Mouse (Mus musculus) Patski (cell line): Measurements from ENCODE around the gene Iqub. TPM values are rescaled to one million over a fixed set of nuclear protein-coding genes. Genes with fewer than 3 reads are reported as not detected.

Source experiments
- ATAC-seq: fragments of 100-300 bp; one replicate; pipeline ENCODE4 v1.8.0; 2021
- CTCF ChIA-PET: fragments of 350-600 bp; sonication (Branson Sonifier 250); formaldehyde crosslinking; loops from one replicate; lab custom pipeline; 2022; ENCODE audit warnings: inconsistent platforms; lab: Charles Lee
- POLR2A ChIA-PET: fragments of 350-600 bp; sonication (Branson Sonifier 250); formaldehyde crosslinking; loops from one replicate; lab custom pipeline; 2022; ENCODE audit warnings: antibody characterized with exemption, inconsistent platforms; lab: Charles Lee
- DNase-seq: peaks from one replicate; pipeline ENCODE4 v3.0.0-alpha.2; 2011; ENCODE audit warnings: low read depth, low spot score
- H3K27me3 ChIP-seq: fragments of 371-371 bp; one replicate; pipeline ENCODE4 v1.5.1; 2021
- CTCF ChIP-seq: fragments of 100-300 bp; IDR thresholded peaks from one replicate; pipeline ENCODE4 v1.5.1; 2021
- in situ Hi-C: fragments of 300-500 bp; cut with MboI; formaldehyde crosslinking; loops from 3 replicates; pipeline ENCODE4 v1.11.1; 2018; ENCODE audit warnings: low pct_unique_long_range_greater_than_20kb, mixed read lengths
- polyA plus RNA-seq: library from polyadenylated mRNA; unstranded; gene quantifications from one replicate; pipeline ENCODE4 v1.2.3, GENCODE M21; 2021

Gene Iqub
- polyA plus RNA-seq, 1 experiment from 2014 or later, result not detected

DNA sequence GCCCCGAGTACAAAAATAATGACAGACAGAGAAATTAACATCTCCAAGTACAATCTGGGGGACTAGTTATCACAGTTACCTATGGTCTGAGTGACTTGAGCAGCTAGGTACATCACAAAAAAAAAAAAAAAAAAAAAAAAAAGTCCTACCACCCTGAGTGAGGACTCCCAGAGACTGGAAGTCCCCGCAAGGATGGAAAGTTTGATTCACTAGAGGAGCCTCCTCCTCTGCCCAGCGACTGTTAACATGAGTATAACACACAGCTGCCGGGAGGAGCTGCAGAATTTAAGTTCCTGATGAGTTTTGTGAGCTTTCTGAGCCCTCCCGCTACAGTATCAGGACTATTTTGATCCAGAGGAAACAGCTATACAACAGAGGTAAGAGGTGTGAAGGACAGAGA is 28.3 kb downstream of the Iqub start:
- ATAC-seq, result no peak
- in situ Hi-C loops, result no loop called here
- DNase-seq, result no peak
- CTCF ChIA-PET, result interaction anchor here (0.9 to 1.1 kb wide), 2 partner anchors 15 to 29 kb away, joined by 3 to 4 read pairs; no protein-coding TSS in a partner anchor
- no peak for TF ChIP-seq CTCF
- peaks cover 46% of the 10 kb centered on the region for H3K27me3 ChIP-seq
- POLR2A ChIA-PET, result no interaction called here

DNA sequence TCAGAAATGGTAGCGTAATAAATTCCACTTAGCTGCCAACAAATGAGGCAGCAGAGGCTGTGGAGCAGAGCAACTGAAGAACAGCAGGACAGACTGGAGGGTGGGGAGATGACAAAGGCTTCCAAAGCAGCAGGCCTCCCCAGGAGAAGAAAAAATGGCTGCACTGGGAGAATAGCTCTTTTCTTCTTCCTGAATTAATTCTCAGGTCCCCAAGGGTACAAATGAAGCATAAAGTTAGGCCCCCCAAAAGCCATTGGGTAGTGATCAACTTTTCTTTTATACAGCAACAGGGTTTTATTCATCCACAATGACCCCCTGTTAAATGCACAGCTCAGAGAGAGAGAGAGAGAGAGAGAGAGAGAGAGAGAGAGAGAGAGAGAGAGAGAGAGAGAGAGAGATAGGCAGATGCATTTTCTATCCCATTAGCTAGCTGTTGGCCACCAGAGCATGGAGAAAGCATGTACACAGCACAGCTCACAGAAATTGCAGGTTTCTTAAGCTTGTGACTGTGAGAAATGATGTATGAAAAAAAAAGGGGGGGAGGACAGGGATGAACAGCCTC is 44.2 kb downstream of the Iqub start:
- in situ Hi-C loops, result no loop called here
- no peak for DNase-seq
- peaks cover 16% of the 10 kb centered on the region for H3K27me3 ChIP-seq
- ChIA-PET CTCF (no interaction called here), POLR2A (no interaction called here)
- no peak for TF ChIP-seq CTCF
- no peak for ATAC-seq

DNA sequence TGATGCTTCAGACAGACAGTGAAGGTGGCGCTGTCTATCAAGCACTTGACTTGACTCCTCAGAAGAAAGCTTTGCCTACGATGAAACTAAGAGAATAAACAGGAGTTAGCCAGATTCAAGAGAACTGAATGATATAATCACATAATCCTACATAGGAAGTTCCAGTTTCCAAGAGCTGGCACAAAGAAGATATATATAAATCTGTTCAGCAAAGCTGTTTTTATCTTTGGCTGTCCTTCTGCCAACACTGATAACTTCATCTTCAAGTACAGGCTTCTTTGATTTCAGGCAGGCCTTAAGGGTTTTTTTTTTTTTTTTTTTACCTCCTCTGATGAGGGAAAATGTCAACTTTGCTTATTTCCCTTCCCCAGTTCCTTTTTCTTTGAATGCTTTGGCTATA is 44.7 kb downstream of the Iqub start:
- no peak for TF ChIP-seq CTCF
- H3K27me3 ChIP-seq, result peaks cover 16% of the 10 kb centered on the region
- no peak for DNase-seq
- no peak for ATAC-seq
- in situ Hi-C loops, result no loop called here
- ChIA-PET CTCF (no interaction called here), POLR2A (no interaction called here)

DNA sequence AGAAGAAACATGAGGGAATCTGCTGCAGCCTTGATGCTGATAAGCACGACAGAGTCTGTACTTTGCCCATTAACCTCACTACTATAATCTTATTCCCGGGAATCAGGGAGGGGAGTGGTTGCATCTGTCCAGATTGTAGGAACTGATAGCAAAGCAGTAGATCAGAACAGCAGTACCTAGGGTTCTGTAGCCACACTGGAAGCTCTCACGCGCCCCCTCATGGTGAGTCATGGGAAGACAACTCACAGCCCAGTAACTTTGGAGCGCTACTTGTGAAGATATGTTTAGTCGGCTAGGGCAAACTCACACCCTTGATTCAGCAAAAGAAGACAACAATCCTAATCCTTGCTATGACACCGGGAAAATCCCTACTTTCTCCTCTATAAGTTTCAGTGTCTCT is 58.8 kb downstream of the Iqub start:
- peak; percentile 60 for ATAC-seq
- peaks cover 6% of the 10 kb centered on the region for H3K27me3 ChIP-seq
- in situ Hi-C loops, result no loop called here
- ChIA-PET POLR2A (no interaction called here), CTCF (no interaction called here)
- TF ChIP-seq CTCF, result peak; percentile 74
- no peak for DNase-seq

GRCm38 (mm10) chr6:24451026-24451821 is 63.6 kb downstream of the Iqub start:
- no peak for TF ChIP-seq CTCF
- DNase-seq, result no peak
- ChIA-PET POLR2A (no interaction called here), CTCF (no interaction called here)
- no peak for ATAC-seq
- in situ Hi-C loops, result no loop called here
- H3K27me3 ChIP-seq, result peaks cover 15% of the 10 kb centered on the region

DNA sequence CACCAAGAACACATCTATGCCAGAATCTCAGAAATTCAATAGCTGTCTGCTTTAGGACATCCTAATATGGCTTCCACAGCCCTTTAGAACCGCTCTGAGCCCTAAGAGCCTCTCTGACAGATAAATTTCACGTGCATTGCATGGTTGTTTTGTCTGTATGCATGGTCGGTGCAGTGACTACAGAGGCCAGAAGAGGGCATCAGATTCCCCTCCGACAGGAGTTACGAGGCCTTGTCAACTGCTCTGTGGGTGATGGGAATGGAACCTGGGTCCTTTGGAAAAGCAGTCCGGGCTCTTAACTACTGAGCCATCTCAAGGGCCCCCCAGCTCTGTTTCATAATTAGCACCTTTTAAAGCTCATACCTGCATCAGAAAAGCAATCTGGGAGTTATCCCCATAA is 64.6 kb downstream of the Iqub start:
- no peak for ATAC-seq
- TF ChIP-seq CTCF, result peak; percentile 13
- ChIA-PET CTCF (no interaction called here), POLR2A (no interaction called here)
- in situ Hi-C loops, result no loop called here
- no peak for DNase-seq
- peaks cover 21% of the 10 kb centered on the region for H3K27me3 ChIP-seq

DNA sequence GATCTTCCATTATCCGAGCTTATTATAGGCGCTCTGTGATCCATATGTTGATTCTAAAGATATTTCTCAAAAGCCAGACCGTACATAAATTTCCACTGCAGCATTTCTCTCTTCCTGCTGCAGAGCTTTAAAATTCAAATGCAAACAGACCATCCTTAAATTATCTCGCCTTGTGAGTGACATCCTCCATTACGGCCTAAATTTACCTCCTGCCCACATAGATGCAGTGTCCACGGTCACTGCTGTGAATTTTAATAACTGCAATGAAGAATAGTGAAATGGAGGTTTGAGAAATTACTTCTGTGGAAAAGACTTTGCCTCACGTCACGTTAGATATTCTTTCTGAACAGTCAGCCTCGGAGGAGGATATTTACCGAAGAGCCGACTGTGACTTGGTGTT is 98.8 kb downstream of the Iqub start:
- no peak for ATAC-seq
- TF ChIP-seq CTCF, result no peak
- ChIA-PET CTCF (interaction anchor here (0.8 kb wide), 1 partner anchor 27 kb away, joined by 3 read pairs; no protein-coding TSS in a partner anchor), POLR2A (no interaction called here)
- DNase-seq, result no peak
- in situ Hi-C loops, result no loop called here
- peaks cover 18% of the 10 kb centered on the region for H3K27me3 ChIP-seq

DNA sequence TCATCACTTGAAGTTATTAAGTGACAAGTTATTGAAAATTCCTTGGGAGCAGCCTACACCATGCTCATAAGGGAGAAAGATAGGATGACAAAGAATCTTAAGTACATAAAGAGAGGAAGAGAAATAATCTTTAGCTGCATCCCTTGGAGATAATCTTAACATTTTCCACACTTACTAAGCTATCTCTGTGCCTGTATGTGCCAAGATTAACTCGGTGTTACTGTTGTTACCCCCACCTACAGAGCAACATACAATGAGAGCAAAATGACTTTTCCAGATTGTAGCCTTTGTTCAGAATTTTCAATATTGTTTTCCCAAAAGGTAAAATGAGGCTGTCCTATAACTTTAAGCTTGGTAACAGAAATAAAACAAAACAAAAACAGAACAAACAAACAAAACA is 99.4 kb downstream of the Iqub start:
- ATAC-seq, result no peak
- no peak for TF ChIP-seq CTCF
- peaks cover 18% of the 10 kb centered on the region for H3K27me3 ChIP-seq
- no peak for DNase-seq
- in situ Hi-C loops, result no loop called here
- ChIA-PET CTCF (interaction anchor here (0.8 kb wide), 1 partner anchor 27 kb away, joined by 3 read pairs; no protein-coding TSS in a partner anchor), POLR2A (no interaction called here)

GRCm38 (mm10) chr6:24408573-24409427 is 106.1 kb downstream of the Iqub start:
- DNase-seq (no peak), ATAC-seq (no peak)
- no peak for TF ChIP-seq CTCF
- in situ Hi-C loops, result no loop called here
- ChIA-PET CTCF (no interaction called here), POLR2A (no interaction called here)
- H3K27me3 ChIP-seq, result no peaks in the 10 kb centered on the region

DNA sequence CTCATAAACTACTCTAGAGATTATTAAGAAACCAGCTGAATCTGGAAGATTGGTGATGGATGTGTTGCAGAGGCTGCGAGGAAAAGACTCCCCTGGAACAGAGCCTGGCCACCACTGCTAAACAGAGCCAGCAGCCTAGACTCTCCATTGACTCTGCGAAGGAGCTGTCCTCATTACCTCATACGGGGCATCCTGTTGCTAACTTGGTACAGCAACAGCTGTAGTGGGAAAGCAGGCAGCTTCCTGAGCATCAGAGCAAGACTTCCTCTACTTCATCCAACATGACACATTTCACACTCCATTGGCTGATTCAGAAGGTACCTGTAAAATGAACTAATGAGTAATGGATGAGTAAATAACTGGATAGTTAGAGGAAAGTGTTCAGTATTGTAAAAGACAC is 107.1 kb downstream of the Iqub start:
- ChIA-PET CTCF (no interaction called here), POLR2A (no interaction called here)
- no peak for TF ChIP-seq CTCF
- no peak for ATAC-seq
- in situ Hi-C loops, result no loop called here
- H3K27me3 ChIP-seq, result no peaks in the 10 kb centered on the region
- DNase-seq, result no peak
